Mouse (Mus musculus): ENCODE data around the gene Itgad.

The Itgad gene

GRCm38 (mm10) chr7:128244410-128245025, 90.3 kb downstream of the Itgad start:
- no peak for DNase-seq (ENCODE audit: low spot score)

- no peak for DNase-seq (ENCODE audit: low spot score)
These were observed 91.4 kb downstream of the Itgad start for GRCm38 (mm10) chr7:128245547-128245946.

- DNase-seq (ENCODE audit: low spot score): no peak
These were observed 92.6 kb downstream of the Itgad start, which contains the start of gene Tgfb1i1 for GRCm38 (mm10) chr7:128246496-128247391. TSS of gene Tgfb1i1 (plus strand) at chr7:128246812.

DNA sequence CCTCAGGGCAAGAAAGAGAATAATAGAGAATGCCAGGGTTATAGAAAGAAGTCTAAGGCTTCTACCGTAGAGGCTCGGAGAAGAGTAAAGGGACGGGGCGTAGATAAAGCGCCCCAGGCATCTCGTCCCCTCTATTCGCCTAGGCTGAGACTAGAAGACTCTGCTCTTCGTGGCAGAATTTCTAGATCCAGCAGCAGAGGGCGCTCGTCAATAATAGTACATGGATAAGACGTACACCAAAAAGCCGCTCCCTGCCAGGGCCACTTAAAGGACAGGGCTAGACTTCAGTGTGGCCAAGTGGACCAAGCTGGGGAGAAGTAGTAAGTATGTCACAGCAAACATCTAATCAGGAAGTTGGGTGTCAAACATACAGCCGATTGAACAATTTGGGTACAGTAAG, 93.3 kb downstream of the Itgad start:
- peak; percentile 64 for DNase-seq (ENCODE audit: low spot score)

DNA sequence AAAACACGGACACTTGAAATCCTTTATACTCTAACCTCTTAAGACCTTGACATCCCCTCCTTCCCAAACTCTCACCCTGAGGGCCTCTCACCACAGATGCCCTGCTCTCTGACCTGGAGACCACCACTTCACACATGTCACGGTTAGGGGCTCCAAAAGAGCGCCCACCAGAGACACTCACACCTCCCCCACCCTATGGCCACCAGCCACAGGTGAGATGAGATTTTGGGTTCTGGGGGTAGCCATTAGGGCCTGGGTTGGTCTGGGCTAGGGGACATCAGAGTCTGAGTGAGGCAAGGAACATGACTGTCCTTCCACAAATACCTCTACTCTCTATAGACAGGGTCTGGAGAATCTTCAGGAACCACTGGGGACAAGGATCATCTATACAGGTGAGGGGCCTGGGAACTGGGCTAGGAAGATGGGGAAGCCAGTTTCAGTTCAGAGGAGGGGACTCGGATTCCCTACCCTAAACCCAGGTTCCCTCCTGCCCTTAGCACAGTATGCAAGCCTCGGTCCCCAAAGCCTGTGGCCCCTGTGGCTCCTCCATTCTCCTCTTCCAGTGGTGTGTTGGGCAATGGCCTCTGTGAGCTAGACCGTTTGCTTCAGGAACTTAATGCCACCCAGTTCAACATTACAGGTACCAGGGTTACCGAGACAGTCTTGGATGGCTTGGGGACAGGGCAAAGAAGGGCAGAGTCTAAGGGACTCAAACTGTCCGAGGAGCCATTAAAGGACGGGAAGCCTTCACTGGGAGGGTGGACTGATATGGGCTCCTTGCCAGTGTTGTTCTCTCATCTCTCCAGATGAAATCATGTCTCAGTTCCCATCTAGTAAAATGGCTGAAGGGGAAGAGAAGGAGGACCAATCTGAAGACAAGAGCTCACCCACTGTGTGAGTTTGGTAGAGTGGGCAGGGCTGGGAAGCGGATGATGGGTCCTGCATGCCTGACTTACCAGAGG, 94.2 kb downstream of the Itgad start:
- no peak for DNase-seq (ENCODE audit: low spot score)

GRCm38 (mm10) chr7:128249998-128250397, 95.8 kb downstream of the Itgad start:
- DNase-seq (ENCODE audit: low spot score): no peak

GRCm38 (mm10) chr7:128251946-128252345, 97.8 kb downstream of the Itgad start:
- no peak for DNase-seq (ENCODE audit: low spot score)

- no peak for DNase-seq (ENCODE audit: low spot score)
These were observed 98.4 kb downstream of the Itgad start for GRCm38 (mm10) chr7:128252609-128253008.

- DNase-seq (ENCODE audit: low spot score): no peak
These were observed 100.8 kb downstream of the Itgad start for GRCm38 (mm10) chr7:128254978-128255377.

GRCm38 (mm10) chr7:128255757-128256156, 101.6 kb downstream of the Itgad start:
- DNase-seq (ENCODE audit: low spot score): no peak

- no peak for DNase-seq (ENCODE audit: low spot score)
These were observed 102.7 kb downstream of the Itgad start for GRCm38 (mm10) chr7:128256783-128257334.

GRCm38 (mm10) chr7:128265411-128265810, 111.2 kb downstream of the Itgad start, which contains the start of gene Slc5a2:
TSS of gene Slc5a2 (plus strand) at chr7:128265657.
- DNase-seq (ENCODE audit: low spot score): no peak

GRCm38 (mm10) chr7:128266056-128266455, 111.9 kb downstream of the Itgad start:
- DNase-seq (ENCODE audit: low spot score): no peak

GRCm38 (mm10) chr7:128267391-128267790, 113.2 kb downstream of the Itgad start:
- DNase-seq (ENCODE audit: low spot score): no peak

DNA sequence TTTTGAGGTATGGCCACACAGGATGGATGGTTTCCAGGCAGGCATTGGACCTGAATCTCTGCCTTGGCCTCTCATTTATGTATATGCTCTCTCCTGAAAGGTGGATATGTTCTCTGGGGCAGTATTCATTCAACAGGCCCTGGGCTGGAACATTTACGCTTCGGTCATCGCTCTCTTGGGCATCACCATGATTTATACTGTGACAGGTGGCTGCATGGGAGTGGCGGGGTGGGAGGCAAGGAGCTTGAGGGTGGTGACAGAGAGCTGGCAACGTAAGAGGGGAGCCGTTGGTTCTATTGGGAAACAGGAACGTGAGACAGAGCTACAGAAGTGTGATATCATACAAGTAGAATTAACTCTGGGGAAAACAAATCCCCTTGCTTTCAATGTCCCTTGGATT, 113.6 kb downstream of the Itgad start:
- no peak for DNase-seq (ENCODE audit: low spot score)

DNA sequence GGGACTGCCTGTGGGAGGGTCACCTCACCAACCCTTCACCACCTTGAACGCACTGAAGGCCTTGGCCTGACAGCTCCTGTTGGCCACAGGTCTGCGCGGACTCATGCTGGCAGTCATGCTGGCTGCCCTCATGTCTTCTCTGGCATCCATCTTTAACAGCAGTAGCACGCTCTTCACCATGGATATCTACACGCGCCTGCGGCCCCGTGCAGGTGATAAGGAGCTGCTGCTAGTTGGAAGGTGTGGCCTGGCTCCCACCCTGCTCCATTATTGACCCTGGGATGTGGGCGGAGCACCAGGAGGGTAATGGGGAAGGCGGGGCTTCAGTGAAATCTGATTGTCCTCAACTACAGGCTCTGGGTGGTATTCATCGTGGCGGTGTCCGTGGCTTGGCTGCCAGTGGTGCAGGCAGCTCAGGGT, 116.3 kb downstream of the Itgad start:
- DNase-seq (ENCODE audit: low spot score): no peak

GRCm38 (mm10) chr7:128271496-128271895, 117.3 kb downstream of the Itgad start:
- no peak for DNase-seq (ENCODE audit: low spot score)
